Mouse (Mus musculus) hindbrain, postnatal 0 days (tissue): ENCODE data around the gene Alpk1. TPM values are rescaled to one million over a fixed set of nuclear protein-coding genes. Genes with fewer than 3 reads are reported as not detected.

Source experiments
- ATAC-seq: fragments of 200-750 bp; cut with Nextera tagmentation; 2 replicates; pipeline ENCODE4 v1.8.0; 2017; ENCODE audit warnings: mild to moderate bottlenecking, moderate TSS enrichment, moderate library complexity
- DNase-seq: peaks from one replicate; pipeline ENCODE4 v3.0.0-alpha.2; 2015; ENCODE audit warnings: low spot score
- H3K27ac ChIP-seq: fragments of 300-500 bp; sonication (generic); 2 replicates; pipeline ENCODE4 v1.5.1; 2014; ENCODE audit warnings: mild to moderate bottlenecking
- H3K27me3 ChIP-seq: fragments of 300-500 bp; sonication (generic); 2 replicates; pipeline ENCODE4 v1.6.1; 2014; ENCODE audit warnings: low read length, mixed read lengths; ENCODE audit not compliant: insufficient read depth
- H3K36me3 ChIP-seq: fragments of 300-500 bp; sonication (generic); 2 replicates; pipeline ENCODE4 v1.6.1; 2014; ENCODE audit warnings: low read length, mixed read lengths; ENCODE audit not compliant: insufficient read depth
- H3K4me1 ChIP-seq: fragments of 300-500 bp; sonication (generic); 2 replicates; pipeline ENCODE4 v1.6.1; 2014; ENCODE audit warnings: antibody characterized with exemption, low read length, mixed read lengths; ENCODE audit not compliant: insufficient read depth
- H3K4me2 ChIP-seq: fragments of 300-500 bp; sonication (generic); 2 replicates; pipeline ENCODE4 v1.6.1; 2014; ENCODE audit warnings: low read depth, mild to moderate bottlenecking, low read length, moderate library complexity, mixed read lengths
- H3K4me3 ChIP-seq: fragments of 300-500 bp; sonication (generic); 2 replicates; pipeline ENCODE4 v1.5.1; 2014; ENCODE audit warnings: low read length
- H3K9ac ChIP-seq: fragments of 300-500 bp; sonication (generic); replicated peaks from 2 replicates; pipeline ENCODE4 v1.6.1; 2014; ENCODE audit warnings: mild to moderate bottlenecking, low read length, moderate library complexity, mixed read lengths
- H3K9me3 ChIP-seq: fragments of 300-500 bp; sonication (generic); 2 replicates; pipeline ENCODE4 v1.6.1; 2016; ENCODE audit warnings: low read length, mixed read lengths
- CTCF ChIP-seq: IDR thresholded peaks from 2 replicates; pipeline ENCODE4 v1.5.1; 2016; ENCODE audit warnings: antibody characterized with exemption, control low read depth, low read depth
- WGBS: fragments of 180-500 bp; shearing (Covaris S2); extraction: QIAGEN DNeasy Blood & Tissue Kit; methylation state at CpG from one replicate; pipeline ENCODE4 v1.1.7; 2014; 5-methylcytosine and 5-hydroxymethylcytosine counted together
- polyA plus RNA-seq: library from polyadenylated mRNA; unstranded; fragments of >200 nt; fragmentation: Nextera tagmentation; extraction: Ambion mirVana; gene quantifications from 2 replicates; pipeline ENCODE4 v1.2.1, GENCODE M21; 2015
- total RNA-seq: library from RNA; depleted of rRNA; stranded (reverse); fragments of >200 nt; gene quantifications from 2 replicates; pipeline ENCODE4 v1.2.3, GENCODE M21; 2014

The Alpk1 gene
- total and polyA plus RNA-seq, 2 experiments from 2014 or later = 0.49 to 1.3 TPM

DNA sequence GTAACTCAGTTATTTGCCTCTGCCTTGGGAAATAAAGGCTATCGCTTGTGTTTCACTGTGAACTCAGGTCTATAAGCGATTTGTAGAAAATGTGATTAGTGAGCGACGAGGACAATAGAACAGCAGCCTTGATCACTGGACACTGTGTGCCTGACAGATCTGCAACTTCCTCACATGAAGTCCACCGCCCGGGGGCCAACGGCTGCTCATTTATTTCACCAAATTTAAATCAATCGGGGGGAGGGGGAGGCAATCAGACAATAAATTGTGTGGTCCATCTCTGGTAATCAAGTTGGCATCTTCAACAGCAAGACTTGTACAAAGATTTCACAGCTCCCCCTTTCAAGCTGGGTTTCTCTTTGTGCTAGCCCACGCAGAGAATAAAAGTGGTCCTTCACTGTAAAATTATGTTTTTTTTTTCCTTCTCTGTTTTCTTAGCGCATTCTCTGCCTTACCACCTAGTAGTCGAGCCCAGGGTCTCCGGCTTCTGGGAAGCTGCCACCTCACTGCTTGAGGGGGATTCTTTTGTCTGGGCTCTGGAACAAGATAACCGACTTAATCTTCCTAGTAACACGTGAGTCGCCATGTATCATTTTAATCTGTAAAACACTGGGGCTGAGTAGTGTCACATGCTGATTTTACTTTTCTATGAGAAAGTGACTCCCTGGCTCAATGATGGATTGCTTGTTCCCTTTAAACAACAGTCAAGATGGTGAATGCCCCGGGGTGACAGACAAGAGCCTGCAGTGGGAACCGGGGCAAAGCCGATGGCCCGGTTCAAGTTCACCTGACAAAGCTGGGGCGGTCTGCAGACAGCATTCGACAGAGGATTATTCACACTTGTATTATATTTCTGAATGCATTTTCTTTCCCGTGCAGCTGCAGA lies 118.4 kb downstream of the Alpk1 start:
- H3K9ac ChIP-seq = no peak overlapping the region
- H3K36me3 ChIP-seq = no peaks in the 10 kb centered on the region
- no peaks in the 10 kb centered on the region for H3K9me3 ChIP-seq
- TF ChIP-seq CTCF = no peak
- 19% methylated on average over 22 of the region's 22 CpGs for WGBS
- no peak overlapping the region for H3K27ac ChIP-seq
- H3K4me2 ChIP-seq = peak overlapping the region; percentile 38
- ATAC-seq (no peak), DNase-seq (peak; percentile 18)
- no peaks in the 10 kb centered on the region for H3K4me1 ChIP-seq
- no peak overlapping the region for H3K4me3 ChIP-seq
- peaks cover 6% of the 10 kb centered on the region; the same call in 1 of the 2 replicates for H3K27me3 ChIP-seq

DNA sequence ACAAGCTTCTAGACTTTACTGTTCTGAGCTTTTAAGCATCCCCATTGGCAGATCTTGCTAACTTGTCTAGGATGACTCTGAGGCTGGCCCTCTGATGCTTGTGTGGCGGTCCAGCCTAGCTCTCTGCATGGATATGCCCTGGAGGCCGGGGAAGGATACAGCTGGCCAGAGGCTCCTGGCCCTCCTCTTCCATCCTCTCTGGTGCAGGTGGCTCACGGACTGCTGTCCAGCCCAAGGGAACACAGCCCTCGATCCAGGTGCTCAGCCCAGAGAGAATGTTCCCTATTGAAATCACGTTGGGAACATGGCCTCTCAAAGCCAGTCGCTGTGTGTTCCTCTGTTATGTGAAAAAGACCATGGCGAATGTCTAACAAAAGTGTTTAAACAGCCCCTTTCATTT lies 119.6 kb downstream of the Alpk1 start:
- Histone ChIP-seq H3K27ac (no peak overlapping the region), H3K4me2 (no peak overlapping the region), H3K9ac (no peak overlapping the region), H3K4me3 (no peak overlapping the region), H3K4me1 (no peaks in the 10 kb centered on the region), H3K9me3 (no peaks in the 10 kb centered on the region), H3K27me3 (peaks cover 6% of the 10 kb centered on the region; the same call in 1 of the 2 replicates), H3K36me3 (no peaks in the 10 kb centered on the region)
- ATAC-seq (no peak), DNase-seq (no peak)
- WGBS = 70% methylated on average over 7 of the region's 7 CpGs
- no peak for TF ChIP-seq CTCF

- no peak for DNase-seq
- WGBS = 37% methylated on average over 7 of the region's 7 CpGs
- Histone ChIP-seq H3K36me3 (no peaks in the 10 kb centered on the region), H3K27ac (no peak overlapping the region), H3K4me3 (no peak overlapping the region), H3K9ac (no peak overlapping the region), H3K9me3 (no peaks in the 10 kb centered on the region), H3K27me3 (0 out of 2 replicates have a peak, but pooled peaks cover 7% of the 10 kb centered on the region), H3K4me1 (no peaks in the 10 kb centered on the region), H3K4me2 (no peak overlapping the region)
- no peak for ATAC-seq
- TF ChIP-seq CTCF = no peak
Measured at GRCm38 (mm10) chr3:127651742-127652653, 128.3 kb downstream of the Alpk1 start.

DNA sequence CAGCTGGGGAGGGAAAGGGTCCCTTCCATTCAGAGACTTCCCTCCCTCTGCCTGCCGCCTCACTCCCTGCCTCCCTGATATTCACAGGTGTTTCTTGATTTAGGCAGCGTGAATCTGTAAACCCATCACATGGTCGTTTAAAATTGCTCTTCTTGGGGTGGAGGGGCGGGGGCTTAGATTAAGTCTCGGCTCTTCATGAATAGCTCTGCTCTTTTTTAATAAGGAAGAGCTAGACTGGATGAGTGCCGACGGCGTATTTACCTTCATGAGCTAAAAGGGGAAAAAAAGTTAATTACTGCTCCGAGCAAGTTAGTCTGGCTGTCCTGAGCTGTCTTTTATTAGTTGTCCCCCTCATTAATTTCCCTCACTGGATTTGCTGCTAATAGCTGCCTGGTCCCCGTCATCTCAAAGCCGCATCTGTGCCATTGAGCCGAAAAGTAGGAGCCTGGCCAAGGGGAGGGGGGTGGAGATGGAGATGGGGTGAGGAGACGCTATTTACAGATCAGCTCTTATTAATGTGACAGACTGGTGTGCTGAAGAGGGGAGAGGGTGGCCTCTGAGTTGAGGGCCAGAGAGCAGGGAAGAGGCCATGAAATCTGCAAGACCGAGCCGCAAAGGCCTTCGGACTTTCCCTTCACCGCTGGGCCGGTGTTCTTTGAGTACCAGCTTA lies 134.0 kb downstream of the Alpk1 start:
- H3K36me3 ChIP-seq = no peaks in the 10 kb centered on the region
- DNase-seq (no peak), ATAC-seq (0 out of 2 replicates have a peak, but pooled peaks have one; percentile 29)
- H3K4me2 ChIP-seq = no peak overlapping the region
- no peak for TF ChIP-seq CTCF
- H3K27ac ChIP-seq = no peak overlapping the region
- no peak overlapping the region for H3K9ac ChIP-seq
- 46% methylated on average over 18 of the region's 18 CpGs for WGBS
- H3K4me3 ChIP-seq = no peak overlapping the region
- H3K9me3 ChIP-seq = no peaks in the 10 kb centered on the region
- H3K4me1 ChIP-seq = no peaks in the 10 kb centered on the region
- H3K27me3 ChIP-seq = peaks cover 26% of the 10 kb centered on the region

DNA sequence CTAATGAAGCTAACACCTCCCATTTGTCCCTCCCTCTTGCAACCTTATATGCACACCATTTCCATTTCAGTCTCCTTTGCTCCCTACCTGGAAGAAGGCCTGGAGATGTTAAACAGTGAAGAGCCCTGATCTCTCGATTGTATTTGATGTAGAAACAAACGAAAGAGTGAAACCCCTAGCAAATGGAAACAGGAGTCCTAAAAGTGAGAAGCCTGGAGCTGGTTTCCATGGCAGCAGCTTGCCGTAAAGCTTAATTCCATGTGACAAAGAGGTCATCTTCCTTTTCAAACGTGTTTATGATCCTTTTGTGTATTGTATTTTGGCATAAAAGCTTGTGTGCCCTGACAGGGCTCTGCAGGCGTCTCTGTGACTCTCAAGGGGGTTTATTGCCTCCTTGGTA lies 138.1 kb downstream of the Alpk1 start:
- no peak for TF ChIP-seq CTCF
- ATAC-seq (no peak), DNase-seq (no peak)
- 13% methylated on average over 5 of the region's 5 CpGs for WGBS
- H3K4me1 ChIP-seq = no peaks in the 10 kb centered on the region
- H3K27ac ChIP-seq = no peak overlapping the region
- no peak overlapping the region for H3K4me3 ChIP-seq
- no peak overlapping the region for H3K9ac ChIP-seq
- peaks cover 56% of the 10 kb centered on the region for H3K27me3 ChIP-seq
- H3K4me2 ChIP-seq = no peak overlapping the region
- H3K36me3 ChIP-seq = no peaks in the 10 kb centered on the region
- no peaks in the 10 kb centered on the region for H3K9me3 ChIP-seq
